Mouse (Mus musculus) kidney, adult 8-10 months (tissue): Measurements from ENCODE around the gene Vmp1.

Experiments used
- DNase-seq, 2 experiments: peaks; one replicate each; pipeline ENCODE4 v3.0.0; 2022

Gene Vmp1

GRCm38 (mm10) chr11:86547412-86547811 is 136.2 kb downstream of the Vmp1 start:
- peak in 1 of 2 experiments; percentile 15 for DNase-seq

- DNase-seq = no peak
Observed at GRCm38 (mm10) chr11:86545556-86545955, 138.1 kb downstream of the Vmp1 start.

- DNase-seq = peak; percentile 99
Observed at GRCm38 (mm10) chr11:86544639-86545299, 138.9 kb downstream of the Vmp1 start, which contains the start of the genes Rps6kb1 and Tubd1. Gene Rps6kb1, minus strand, starts transcription at chr11:86544805. Gene Tubd1, plus strand, starts transcription at chr11:86544991.

GRCm38 (mm10) chr11:86543960-86544638 is 139.5 kb downstream of the Vmp1 start:
- peak; percentile 15 to 38 for DNase-seq

- DNase-seq = no peak
Observed at GRCm38 (mm10) chr11:86542851-86543250, 140.8 kb downstream of the Vmp1 start.

GRCm38 (mm10) chr11:86540476-86540845 is 143.2 kb downstream of the Vmp1 start:
- no peak for DNase-seq

GRCm38 (mm10) chr11:86539716-86540475 is 143.7 kb downstream of the Vmp1 start:
- DNase-seq = no peak

- DNase-seq = no peak
Observed at GRCm38 (mm10) chr11:86538786-86539185, 144.8 kb downstream of the Vmp1 start.

GRCm38 (mm10) chr11:86534201-86534910 is 149.3 kb downstream of the Vmp1 start:
- no peak for DNase-seq
